In the genomic region with DNA sequence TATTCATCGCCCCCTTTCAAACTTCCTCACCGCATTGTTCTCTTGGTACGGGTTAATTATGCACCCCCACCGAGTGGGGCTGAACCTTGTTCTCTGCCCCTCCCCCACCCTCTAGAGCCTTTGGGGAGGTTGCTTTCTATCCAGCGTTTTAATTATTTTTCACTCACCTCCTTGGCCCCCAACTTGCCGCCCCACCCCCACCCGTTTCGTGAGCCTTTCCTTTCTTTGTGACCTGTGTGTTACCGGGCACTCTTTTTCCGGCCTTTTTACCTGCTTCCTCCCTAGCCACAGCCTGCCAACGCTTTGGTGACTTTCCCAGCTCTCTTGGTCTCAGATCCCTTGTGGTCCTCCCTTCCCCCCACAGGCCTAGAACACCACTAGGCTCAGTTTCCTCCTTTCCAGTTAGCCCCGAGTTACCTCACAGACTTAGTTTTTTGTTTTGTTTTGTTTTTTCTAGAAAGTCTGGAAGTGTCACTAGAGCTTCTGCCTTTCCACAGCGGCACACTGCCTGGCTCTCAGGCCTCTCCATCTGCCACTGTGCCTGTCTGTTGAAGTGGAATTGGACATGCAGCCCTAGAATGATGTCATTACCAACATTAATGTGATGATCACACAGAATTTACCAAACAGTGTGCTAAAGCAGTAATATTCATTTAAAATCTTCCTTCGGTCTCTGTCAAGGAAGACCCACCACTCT, we compare ENCODE assay signal across 7 mouse cellular contexts. TPM values are rescaled to one million over a fixed set of nuclear protein-coding genes. Genes with fewer than 3 reads are reported as not detected.
DNase-seq lines count a peak whose midpoint lies in the region; ATAC-seq and TF ChIP-seq lines count a peak whose summit lies in the region.

No protein-coding gene starts in this region.

- H3K9ac ChIP-seq in embryonic facial prominence, embryonic 13.5 days, result peak overlapping the region; percentile 36; the same call in 1 of the 2 replicates
- peak overlapping the region; percentile 62; the same call in 1 of the 2 replicates for H3K9ac ChIP-seq in intestine, postnatal 0 days (ENCODE audit: low read depth, low read length)
- H3K9ac ChIP-seq in liver, postnatal 0 days (replicated peaks), result peak overlapping the region; percentile 83

- H3K4me3 ChIP-seq in embryonic facial prominence, embryonic 13.5 days, result peak overlapping the region; percentile 68
- H3K4me3 ChIP-seq in intestine, postnatal 0 days (ENCODE audit: low read depth, low read length), result peak overlapping the region; percentile 68
- peak overlapping the region; percentile 86 for H3K4me3 ChIP-seq in liver, postnatal 0 days (ENCODE audit: low read depth, low read length)

- peak overlapping the region; percentile 97 for H3K4me2 ChIP-seq in embryonic facial prominence, embryonic 13.5 days
- H3K4me2 ChIP-seq in intestine, postnatal 0 days (replicated peaks; ENCODE audit: low read depth), result peak overlapping the region; percentile 95
- H3K4me2 ChIP-seq in liver, postnatal 0 days (ENCODE audit: low read depth, low read length), result peak overlapping the region; percentile 97

- no peak for ATAC-seq in embryonic facial prominence, embryonic 13.5 days (ENCODE audit: insufficient number of reproducible peaks, insufficient read depth, low FRiP score, low TSS enrichment, low read depth)
- no peak for ATAC-seq in intestine, postnatal 0 days
- no peak for ATAC-seq in liver, postnatal 0 days
- no peak for ATAC-seq in megakaryocyte, adult 5-6 weeks (ENCODE audit: poor library complexity, severe bottlenecking)

- no peaks in the 10 kb centered on the region for H3K36me3 ChIP-seq in embryonic facial prominence, embryonic 13.5 days
- H3K36me3 ChIP-seq in intestine, postnatal 0 days (ENCODE audit: control insufficient read depth, insufficient read depth), result no peaks in the 10 kb centered on the region
- peaks cover 6% of the 10 kb centered on the region for H3K36me3 ChIP-seq in liver, postnatal 0 days (replicated peaks; ENCODE audit: insufficient read depth, low read length)

- no peak overlapping the region for H3K27ac ChIP-seq in embryonic facial prominence, embryonic 13.5 days
- H3K27ac ChIP-seq in intestine, postnatal 0 days (ENCODE audit: low read depth, low read length), result no peak overlapping the region
- H3K27ac ChIP-seq in liver, postnatal 0 days (ENCODE audit: low read depth), result peak overlapping the region; percentile 81

- WGBS in embryonic facial prominence, embryonic 13.5 days, result 10% methylated on average over 14 of the region's 14 CpGs
- 27% methylated on average over 14 of the region's 14 CpGs for WGBS in intestine, postnatal 0 days
- WGBS in liver, postnatal 0 days (ENCODE audit: insufficient replicate concordance), result 12% methylated on average over 14 of the region's 14 CpGs

- DNase-seq in brain, embryonic 14.5 days (ENCODE audit: low read depth), result peak; percentile 80
- DNase-seq in liver, postnatal 0 days, result peak; percentile 40
- no peak for DNase-seq in urinary bladder, postnatal 14 days (ENCODE audit: low spot score)
- no peak for DNase-seq in left cerebral cortex, adult 11 months (ENCODE audit: low spot score)

- TF ChIP-seq EP300 in liver, postnatal 0 days (IDR thresholded peaks at IDR 0.05; ENCODE audit: low read depth), result no peak

- TF ChIP-seq POLR2A in brain, embryonic 14.5 days (IDR thresholded peaks at IDR 0.05; ENCODE audit: borderline replicate concordance, extremely low read depth, insufficient read depth, insufficient read length, poor library complexity, severe bottlenecking), result no peak

- no peak for TF ChIP-seq CTCF in brain, embryonic 14.5 days (IDR thresholded peaks at IDR 0.05; ENCODE audit: borderline replicate concordance, extremely low read depth, insufficient read depth, insufficient read length)
- TF ChIP-seq CTCF in intestine, postnatal 0 days (IDR thresholded peaks at IDR 0.05; ENCODE audit: low read depth), result no peak
- TF ChIP-seq CTCF in liver, postnatal 0 days (IDR thresholded peaks at IDR 0.05; ENCODE audit: low read depth), result no peak

- peaks cover 26% of the 10 kb centered on the region for H3K4me1 ChIP-seq in embryonic facial prominence, embryonic 13.5 days
- H3K4me1 ChIP-seq in intestine, postnatal 0 days (replicated peaks; ENCODE audit: control insufficient read depth, insufficient read depth, low read length), result peaks cover 14% of the 10 kb centered on the region
- peaks cover 43% of the 10 kb centered on the region for H3K4me1 ChIP-seq in liver, postnatal 0 days (ENCODE audit: insufficient read depth)

- H3K9me3 ChIP-seq in embryonic facial prominence, embryonic 13.5 days, result no peaks in the 10 kb centered on the region
- H3K9me3 ChIP-seq in intestine, postnatal 0 days (ENCODE audit: control insufficient read depth), result no peaks in the 10 kb centered on the region
- no peaks in the 10 kb centered on the region for H3K9me3 ChIP-seq in liver, postnatal 0 days (ENCODE audit: low read length)

- peaks cover 30% of the 10 kb centered on the region for H3K27me3 ChIP-seq in embryonic facial prominence, embryonic 13.5 days
- H3K27me3 ChIP-seq in intestine, postnatal 0 days (replicated peaks; ENCODE audit: control insufficient read depth, insufficient read depth, low read length), result no peaks in the 10 kb centered on the region
- peaks cover 7% of the 10 kb centered on the region; the same call in 1 of the 2 replicates for H3K27me3 ChIP-seq in liver, postnatal 0 days (ENCODE audit: insufficient read depth, low read length)

RNA-seq across cellular contexts. Expression of a gene that starts 2.3 kb away (rescaled TPM):
- polyA plus RNA-seq in brain, embryonic 14.5 days (2012; rRNA removed), result 17.0 and 22.1 TPM in 2 replicates
- polyA plus RNA-seq in embryonic facial prominence, embryonic 13.5 days (2015; fragmentation: Nextera tagmentation; extraction: Ambion mirVana), result 15.8 and 17.8 TPM in 2 replicates
- polyA plus RNA-seq in intestine, postnatal 0 days (2015; fragmentation: Nextera tagmentation; extraction: Ambion mirVana), result 10.2 and 11.1 TPM in 2 replicates
- polyA plus RNA-seq in liver, postnatal 0 days (2015; fragmentation: Nextera tagmentation; extraction: Ambion mirVana), result 13.7 and 14.0 TPM in 2 replicates
- total RNA-seq in megakaryocyte, adult 5-6 weeks (2015), result 9.4 and 10.2 TPM in 2 replicates
- 18.2 and 19.0 TPM in 2 replicates for total RNA-seq in megakaryocyte, adult 5-6 weeks (2017)

Comparison
In these comparisons a context has a peak if more than half of its experiments do, and no peak if none do; other contexts are left out.
1. DNase-seq: peak in brain, embryonic 14.5 days (single experiment) and liver, postnatal 0 days (single experiment); none in urinary bladder, postnatal 14 days (single experiment) and left cerebral cortex, adult 11 months (single experiment).
2. Peak in every context shown above with its lines, with median percentiles within 50 percentile points of each other: H3K4me2 ChIP-seq, H3K4me3 ChIP-seq and H3K9ac ChIP-seq.